Mouse (Mus musculus) lung, postnatal 0 days (tissue): ENCODE results near the gene Enpp5. TPM values are rescaled to one million over a fixed set of nuclear protein-coding genes. Genes with fewer than 3 reads are reported as not detected.

Source experiments
- ATAC-seq: fragments of 200-750 bp; cut with Nextera tagmentation; 2 replicates; pipeline ENCODE4 v1.8.0; 2017; ENCODE audit warnings: moderate library complexity
- DNase-seq: peaks from one replicate; pipeline ENCODE4 v3.0.0-alpha.2; 2016; ENCODE audit warnings: low spot score
- H3K27ac ChIP-seq: fragments of 300-500 bp; sonication (generic); 2 replicates; pipeline ENCODE4 v1.5.1; 2014; ENCODE audit warnings: antibody characterized with exemption, mild to moderate bottlenecking, low read length, mixed read lengths
- H3K27me3 ChIP-seq: fragments of 300-500 bp; sonication (generic); replicated peaks from 2 replicates; pipeline ENCODE4 v1.6.1; 2014; ENCODE audit warnings: low read length, mixed read lengths; ENCODE audit not compliant: insufficient read depth
- H3K36me3 ChIP-seq: fragments of 300-500 bp; sonication (generic); 2 replicates; pipeline ENCODE4 v1.6.1; 2014; ENCODE audit warnings: low read length, mixed read lengths; ENCODE audit not compliant: insufficient read depth
- H3K4me1 ChIP-seq: fragments of 300-500 bp; sonication (generic); 2 replicates; pipeline ENCODE4 v1.6.1; 2014; ENCODE audit warnings: antibody characterized with exemption, low read depth, low read length, mixed read lengths; ENCODE audit not compliant: insufficient read depth
- H3K4me2 ChIP-seq: fragments of 300-500 bp; sonication (generic); replicated peaks from 2 replicates; pipeline ENCODE4 v1.6.1; 2014; ENCODE audit warnings: low read depth, mild to moderate bottlenecking, low read length, moderate library complexity, mixed read lengths
- H3K4me3 ChIP-seq: fragments of 300-500 bp; sonication (generic); 2 replicates; pipeline ENCODE4 v1.5.1; 2014; ENCODE audit warnings: low read depth, low read length
- H3K9ac ChIP-seq: fragments of 300-500 bp; sonication (generic); replicated peaks from 2 replicates; pipeline ENCODE4 v1.6.1; 2014; ENCODE audit warnings: low read depth, mild to moderate bottlenecking
- H3K9me3 ChIP-seq: fragments of 300-500 bp; sonication (generic); 2 replicates; pipeline ENCODE4 v1.6.1; 2016; ENCODE audit warnings: low read length, mixed read lengths
- CTCF ChIP-seq: IDR thresholded peaks from 2 replicates; pipeline ENCODE4 v1.5.1; 2016; ENCODE audit warnings: antibody characterized with exemption, mild to moderate bottlenecking
- EP300 ChIP-seq: IDR thresholded peaks from 2 replicates; pipeline ENCODE4 v1.6.1; 2016; ENCODE audit warnings: antibody characterized with exemption, mild to moderate bottlenecking, control low read depth
- WGBS: fragments of 180-500 bp; shearing (Covaris S2); extraction: QIAGEN DNeasy Blood & Tissue Kit; methylation state at CpG from one replicate; pipeline ENCODE4 v1.1.7; 2014; 5-methylcytosine and 5-hydroxymethylcytosine counted together
- polyA plus RNA-seq: library from polyadenylated mRNA; unstranded; fragments of >200 nt; fragmentation: Nextera tagmentation; extraction: Ambion mirVana; gene quantifications from 2 replicates; pipeline ENCODE4 v1.2.1, GENCODE M21; 2015

Enpp5 gene
- polyA plus RNA-seq = 15.3 and 19.4 TPM in 2 replicates

- TF ChIP-seq CTCF (no peak; the same call in 1 of the 2 replicates), EP300 (no peak)
- Histone ChIP-seq H3K9me3 (no peaks in the 10 kb centered on the region), H3K36me3 (no peaks in the 10 kb centered on the region), H3K4me3 (peak within 1 kb of the TSS; percentile 61), H3K4me1 (no peaks in the 10 kb centered on the region), H3K27ac (peak within 1 kb of the TSS; percentile 74), H3K27me3 (no peaks in the 10 kb centered on the region), H3K4me2 (peak within 1 kb of the TSS; percentile 96), H3K9ac (peak within 1 kb of the TSS; percentile 48)
- ATAC-seq = peak; percentile 98
- DNase-seq = peak; percentile 90
- WGBS = 1% methylated on average over 31 of the region's 31 CpGs
Measured at GRCm38 (mm10) chr17:44078631-44079350, at the start of gene Enpp5. Gene Enpp5, plus strand, starts transcription at chr17:44078813.

DNA sequence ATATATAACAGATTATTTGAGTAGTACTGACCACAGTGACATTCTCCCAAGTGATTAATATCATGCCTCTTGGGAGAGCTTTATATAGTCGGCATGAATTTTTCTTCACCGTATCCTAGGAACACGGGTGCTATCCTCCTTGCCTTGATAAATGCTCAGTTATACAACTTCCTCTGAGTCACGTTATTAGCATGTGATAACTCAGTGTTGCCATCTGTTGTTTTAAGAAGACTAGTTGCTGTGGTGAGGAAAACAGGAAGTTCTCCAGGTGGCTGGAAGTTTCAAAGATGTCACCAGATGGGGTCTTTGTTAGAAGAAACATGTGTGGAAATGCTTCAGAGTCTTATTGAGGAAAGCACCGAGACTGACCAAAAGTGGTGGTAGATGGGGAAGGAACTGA is 49.0 kb upstream of the Enpp5 start:
- peak; percentile 58 for ATAC-seq
- Histone ChIP-seq H3K9ac (no peak overlapping the region), H3K4me1 (no peaks in the 10 kb centered on the region), H3K4me2 (no peak overlapping the region), H3K4me3 (no peak overlapping the region), H3K27me3 (no peaks in the 10 kb centered on the region), H3K27ac (no peak overlapping the region), H3K36me3 (no peaks in the 10 kb centered on the region), H3K9me3 (no peaks in the 10 kb centered on the region)
- TF ChIP-seq EP300 (peak; percentile 74), CTCF (no peak)
- WGBS = 37% methylated on average over 5 of the region's 5 CpGs
- DNase-seq = peak; percentile 65

DNA sequence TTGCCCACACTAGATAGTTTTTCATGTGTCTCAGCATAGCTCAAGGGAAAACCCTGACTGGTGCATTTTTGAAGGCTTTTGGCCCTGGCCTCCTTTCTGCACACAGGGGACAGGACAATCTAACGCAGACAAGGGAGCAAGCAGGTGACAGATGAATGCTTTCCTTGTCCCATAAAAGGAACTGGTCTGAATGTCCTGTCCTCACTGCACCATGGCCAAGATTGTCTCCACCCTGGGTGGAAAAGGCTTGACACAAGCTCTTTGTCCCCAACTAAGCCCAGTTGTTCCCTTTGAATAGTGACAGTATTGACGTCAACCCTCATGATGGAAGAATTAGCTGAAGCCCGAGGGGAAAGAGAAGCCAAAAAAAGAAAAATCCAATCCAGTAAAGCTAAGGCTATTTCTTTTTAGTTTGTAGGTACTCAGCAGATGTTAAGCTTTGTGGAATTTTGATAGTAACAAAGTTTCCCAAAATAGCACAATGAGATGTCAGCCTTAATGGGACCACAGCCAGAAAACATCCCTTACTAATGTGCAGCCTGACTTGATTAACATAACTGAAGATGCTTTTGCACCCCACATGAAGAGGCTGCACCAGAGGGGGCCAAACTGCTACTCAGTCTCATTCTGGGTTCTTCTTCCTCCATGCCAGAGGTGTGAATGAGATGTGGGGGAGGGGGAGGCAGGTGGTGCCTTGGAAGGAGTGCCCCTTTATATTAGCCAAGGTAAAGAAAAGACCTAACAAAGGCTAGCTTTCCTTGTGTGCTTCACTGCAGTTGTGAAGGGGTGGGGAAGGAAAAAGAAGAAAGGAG is 47.6 kb upstream of the Enpp5 start:
- ATAC-seq = peak; percentile 23
- TF ChIP-seq CTCF (no peak), EP300 (peak; percentile 79)
- Histone ChIP-seq H3K27me3 (no peaks in the 10 kb centered on the region), H3K4me2 (no peak overlapping the region), H3K4me3 (no peak overlapping the region), H3K27ac (no peak overlapping the region), H3K9ac (no peak overlapping the region), H3K9me3 (no peaks in the 10 kb centered on the region), H3K4me1 (no peaks in the 10 kb centered on the region), H3K36me3 (no peaks in the 10 kb centered on the region)
- DNase-seq = peak; percentile 22
- WGBS = 64% methylated on average over 3 of the region's 3 CpGs

- TF ChIP-seq CTCF (no peak), EP300 (no peak)
- Histone ChIP-seq H3K4me2 (no peak overlapping the region), H3K36me3 (no peaks in the 10 kb centered on the region), H3K9me3 (no peaks in the 10 kb centered on the region), H3K9ac (no peak overlapping the region), H3K27ac (no peak overlapping the region), H3K4me1 (no peaks in the 10 kb centered on the region), H3K27me3 (no peaks in the 10 kb centered on the region), H3K4me3 (no peak overlapping the region)
- WGBS = 89% methylated on average over 1 of the region's 1 CpGs
- ATAC-seq (no peak), DNase-seq (no peak)
Measured at GRCm38 (mm10) chr17:44035005-44035404, 43.6 kb upstream of the Enpp5 start.

DNA sequence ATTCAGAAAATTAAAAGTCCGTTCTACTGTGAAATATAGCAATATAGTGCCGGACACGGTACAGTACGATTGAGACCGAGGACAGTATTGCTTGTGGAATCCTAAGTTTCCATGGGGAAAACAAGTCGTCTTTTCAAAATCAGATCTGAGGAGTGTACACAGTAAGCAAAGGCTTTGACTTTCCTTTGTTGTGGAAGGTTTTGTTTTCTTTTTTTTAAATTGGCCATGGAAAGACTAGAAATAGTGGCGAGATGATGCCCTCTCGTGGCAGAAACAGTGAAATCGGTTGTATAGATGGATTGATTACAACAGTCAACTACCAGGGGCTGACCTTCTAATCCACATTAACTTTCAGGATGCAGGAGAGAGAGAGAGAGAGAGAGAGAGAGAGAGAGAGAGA is 40.0 kb upstream of the Enpp5 start:
- H3K9ac ChIP-seq = no peak overlapping the region
- H3K36me3 ChIP-seq = no peaks in the 10 kb centered on the region
- WGBS = 61% methylated on average over 9 of the region's 9 CpGs
- H3K4me3 ChIP-seq = no peak overlapping the region
- TF ChIP-seq EP300 (no peak), CTCF (peak; percentile 67)
- no peaks in the 10 kb centered on the region for H3K4me1 ChIP-seq
- no peaks in the 10 kb centered on the region for H3K27me3 ChIP-seq
- H3K9me3 ChIP-seq = no peaks in the 10 kb centered on the region
- peak; percentile 58 for DNase-seq
- no peak overlapping the region for H3K27ac ChIP-seq
- no peak overlapping the region for H3K4me2 ChIP-seq
- no peak for ATAC-seq

GRCm38 (mm10) chr17:44040449-44040848 is 38.2 kb upstream of the Enpp5 start:
- Histone ChIP-seq H3K4me1 (no peaks in the 10 kb centered on the region), H3K27me3 (no peaks in the 10 kb centered on the region), H3K9me3 (no peaks in the 10 kb centered on the region), H3K4me3 (no peak overlapping the region), H3K4me2 (no peak overlapping the region), H3K27ac (no peak overlapping the region), H3K9ac (no peak overlapping the region), H3K36me3 (no peaks in the 10 kb centered on the region)
- TF ChIP-seq EP300 (no peak), CTCF (no peak)
- WGBS = 91% methylated on average over 2 of the region's 2 CpGs
- ATAC-seq (no peak), DNase-seq (no peak)
